Mouse (Mus musculus): ENCODE results near the gene Cyth3. TPM values are rescaled to one million over a fixed set of nuclear protein-coding genes. Genes with fewer than 3 reads are reported as not detected.

Cyth3 gene
- polyA plus RNA-seq, 1 experiment from 2014 or later: 39.9 TPM

- Histone ChIP-seq H3K36me3 (replicated peaks; ENCODE audit: control insufficient read depth, insufficient read depth) (no peaks in the 10 kb centered on the region), H3K4me1 (replicated peaks; ENCODE audit: control insufficient read depth, insufficient read depth, low read length) (no peaks in the 10 kb centered on the region), H3K27me3 (ENCODE audit: control insufficient read depth, insufficient read depth, low read length) (no peaks in the 10 kb centered on the region), H3K4me2 (replicated peaks) (no peak overlapping the region), H3K9me3 (ENCODE audit: control insufficient read depth, low read length) (no peaks in the 10 kb centered on the region), H3K27ac (no peak overlapping the region), H3K9ac (no peak overlapping the region), H3K4me3 (replicated peaks; ENCODE audit: low read length) (no peak overlapping the region)
- WGBS: 74% methylated on average over 4 of the region's 4 CpGs
- no peak for DNase-seq (ENCODE audit: low spot score)
- ATAC-seq (ENCODE audit: low FRiP score): no peak
Observed at GRCm38 (mm10) chr5:143613265-143613664, 9.0 kb upstream of the Cyth3 start.

- ATAC-seq (ENCODE audit: low FRiP score) (no peak), DNase-seq (ENCODE audit: low spot score) (no peak)
- no peak overlapping the region for H3K4me3 ChIP-seq (replicated peaks; ENCODE audit: low read length)
- WGBS: 79% methylated on average over 5 of the region's 5 CpGs
- no peaks in the 10 kb centered on the region for H3K4me1 ChIP-seq (replicated peaks; ENCODE audit: control insufficient read depth, insufficient read depth, low read length)
- no peak overlapping the region for H3K4me2 ChIP-seq (replicated peaks)
- no peak overlapping the region for H3K9ac ChIP-seq
- H3K27me3 ChIP-seq (ENCODE audit: control insufficient read depth, insufficient read depth, low read length): no peaks in the 10 kb centered on the region
- no peak overlapping the region for H3K27ac ChIP-seq
- no peaks in the 10 kb centered on the region for H3K36me3 ChIP-seq (replicated peaks; ENCODE audit: control insufficient read depth, insufficient read depth)
- no peaks in the 10 kb centered on the region for H3K9me3 ChIP-seq (ENCODE audit: control insufficient read depth, low read length)
Observed at GRCm38 (mm10) chr5:143614519-143614918, 7.7 kb upstream of the Cyth3 start.

- Histone ChIP-seq H3K36me3 (replicated peaks; ENCODE audit: control insufficient read depth, insufficient read depth) (no peaks in the 10 kb centered on the region), H3K27ac (no peak overlapping the region), H3K4me3 (replicated peaks; ENCODE audit: low read length) (no peak overlapping the region), H3K4me1 (replicated peaks; ENCODE audit: control insufficient read depth, insufficient read depth, low read length) (no peaks in the 10 kb centered on the region), H3K27me3 (ENCODE audit: control insufficient read depth, insufficient read depth, low read length) (no peaks in the 10 kb centered on the region), H3K9me3 (ENCODE audit: control insufficient read depth, low read length) (no peaks in the 10 kb centered on the region), H3K4me2 (replicated peaks) (no peak overlapping the region), H3K9ac (no peak overlapping the region)
- no peak for ATAC-seq (ENCODE audit: low FRiP score)
- DNase-seq (ENCODE audit: low spot score): no peak
- 84% methylated on average over 2 of the region's 2 CpGs for WGBS
Observed at GRCm38 (mm10) chr5:143615353-143615752, 6.9 kb upstream of the Cyth3 start.

GRCm38 (mm10) chr5:143616116-143616515, 6.1 kb upstream of the Cyth3 start:
- H3K9ac ChIP-seq: no peak overlapping the region
- no peaks in the 10 kb centered on the region for H3K9me3 ChIP-seq (ENCODE audit: control insufficient read depth, low read length)
- no peaks in the 10 kb centered on the region for H3K27me3 ChIP-seq (ENCODE audit: control insufficient read depth, insufficient read depth, low read length)
- peaks cover 7% of the 10 kb centered on the region; the same call in 1 of the 2 replicates for H3K4me1 ChIP-seq (replicated peaks; ENCODE audit: control insufficient read depth, insufficient read depth, low read length)
- no peak overlapping the region for H3K27ac ChIP-seq
- DNase-seq (ENCODE audit: low spot score) (no peak), ATAC-seq (ENCODE audit: low FRiP score) (no peak)
- WGBS: 88% methylated on average over 4 of the region's 4 CpGs
- no peak overlapping the region for H3K4me2 ChIP-seq (replicated peaks)
- no peaks in the 10 kb centered on the region for H3K36me3 ChIP-seq (replicated peaks; ENCODE audit: control insufficient read depth, insufficient read depth)
- no peak overlapping the region for H3K4me3 ChIP-seq (replicated peaks; ENCODE audit: low read length)

- no peaks in the 10 kb centered on the region for H3K36me3 ChIP-seq (replicated peaks; ENCODE audit: control insufficient read depth, insufficient read depth)
- H3K27me3 ChIP-seq (ENCODE audit: control insufficient read depth, insufficient read depth, low read length): no peaks in the 10 kb centered on the region
- H3K4me2 ChIP-seq (replicated peaks): no peak overlapping the region
- no peak overlapping the region for H3K4me3 ChIP-seq (replicated peaks; ENCODE audit: low read length)
- WGBS: 90% methylated on average over 3 of the region's 3 CpGs
- ATAC-seq (ENCODE audit: low FRiP score) (no peak), DNase-seq (ENCODE audit: low spot score) (no peak)
- no peaks in the 10 kb centered on the region for H3K9me3 ChIP-seq (ENCODE audit: control insufficient read depth, low read length)
- H3K4me1 ChIP-seq (replicated peaks; ENCODE audit: control insufficient read depth, insufficient read depth, low read length): peaks cover 11% of the 10 kb centered on the region; the same call in 1 of the 2 replicates
- no peak overlapping the region for H3K27ac ChIP-seq
- H3K9ac ChIP-seq: no peak overlapping the region
Observed at GRCm38 (mm10) chr5:143616657-143617329, 5.5 kb upstream of the Cyth3 start.

GRCm38 (mm10) chr5:143617487-143618209, 4.6 kb upstream of the Cyth3 start:
- DNase-seq (ENCODE audit: low spot score) (no peak), ATAC-seq (ENCODE audit: low FRiP score) (no peak)
- no peak overlapping the region for H3K4me2 ChIP-seq (replicated peaks)
- H3K27ac ChIP-seq: no peak overlapping the region
- no peaks in the 10 kb centered on the region for H3K9me3 ChIP-seq (ENCODE audit: control insufficient read depth, low read length)
- H3K4me3 ChIP-seq (replicated peaks; ENCODE audit: low read length): no peak overlapping the region
- H3K9ac ChIP-seq: no peak overlapping the region
- 62% methylated on average over 10 of the region's 10 CpGs for WGBS
- H3K36me3 ChIP-seq (replicated peaks; ENCODE audit: control insufficient read depth, insufficient read depth): no peaks in the 10 kb centered on the region
- no peaks in the 10 kb centered on the region for H3K27me3 ChIP-seq (ENCODE audit: control insufficient read depth, insufficient read depth, low read length)
- peaks cover 11% of the 10 kb centered on the region; the same call in 1 of the 2 replicates for H3K4me1 ChIP-seq (replicated peaks; ENCODE audit: control insufficient read depth, insufficient read depth, low read length)

- no peaks in the 10 kb centered on the region for H3K36me3 ChIP-seq (replicated peaks; ENCODE audit: control insufficient read depth, insufficient read depth)
- no peak overlapping the region for H3K27ac ChIP-seq
- no peak overlapping the region for H3K9ac ChIP-seq
- ATAC-seq (ENCODE audit: low FRiP score): no peak
- no peaks in the 10 kb centered on the region for H3K27me3 ChIP-seq (ENCODE audit: control insufficient read depth, insufficient read depth, low read length)
- DNase-seq (ENCODE audit: low spot score): no peak
- peaks cover 19% of the 10 kb centered on the region for H3K4me1 ChIP-seq (replicated peaks; ENCODE audit: control insufficient read depth, insufficient read depth, low read length)
- 64% methylated on average over 7 of the region's 7 CpGs for WGBS
- H3K4me3 ChIP-seq (replicated peaks; ENCODE audit: low read length): no peak overlapping the region
- no peak overlapping the region for H3K4me2 ChIP-seq (replicated peaks)
- no peaks in the 10 kb centered on the region for H3K9me3 ChIP-seq (ENCODE audit: control insufficient read depth, low read length)
Observed at GRCm38 (mm10) chr5:143618585-143618984, 3.7 kb upstream of the Cyth3 start.

- peaks cover 29% of the 10 kb centered on the region for H3K4me1 ChIP-seq (replicated peaks; ENCODE audit: control insufficient read depth, insufficient read depth, low read length)
- ATAC-seq (ENCODE audit: low FRiP score): no peak
- no peak for DNase-seq (ENCODE audit: low spot score)
- no peaks in the 10 kb centered on the region for H3K9me3 ChIP-seq (ENCODE audit: control insufficient read depth, low read length)
- no peak overlapping the region for H3K27ac ChIP-seq
- no peak overlapping the region for H3K4me3 ChIP-seq (replicated peaks; ENCODE audit: low read length)
- H3K4me2 ChIP-seq (replicated peaks): no peak overlapping the region
- WGBS: 44% methylated on average over 1 of the region's 1 CpGs
- H3K27me3 ChIP-seq (ENCODE audit: control insufficient read depth, insufficient read depth, low read length): no peaks in the 10 kb centered on the region
- no peaks in the 10 kb centered on the region for H3K36me3 ChIP-seq (replicated peaks; ENCODE audit: control insufficient read depth, insufficient read depth)
- H3K9ac ChIP-seq: no peak overlapping the region
Observed at GRCm38 (mm10) chr5:143620196-143620595, 2.1 kb upstream of the Cyth3 start.

GRCm38 (mm10) chr5:143620941-143621340, 1.3 kb upstream of the Cyth3 start:
- Histone ChIP-seq H3K27ac (no peak overlapping the region), H3K4me2 (replicated peaks) (0 out of 2 replicates have a peak overlapping the region, but pooled peaks have one; percentile 7), H3K27me3 (ENCODE audit: control insufficient read depth, insufficient read depth, low read length) (no peaks in the 10 kb centered on the region), H3K4me3 (replicated peaks; ENCODE audit: low read length) (no peak overlapping the region), H3K9me3 (ENCODE audit: control insufficient read depth, low read length) (no peaks in the 10 kb centered on the region), H3K4me1 (replicated peaks; ENCODE audit: control insufficient read depth, insufficient read depth, low read length) (peaks cover 29% of the 10 kb centered on the region), H3K36me3 (replicated peaks; ENCODE audit: control insufficient read depth, insufficient read depth) (no peaks in the 10 kb centered on the region), H3K9ac (no peak overlapping the region)
- ATAC-seq (ENCODE audit: low FRiP score) (peak; percentile 41; the same call in 1 of the 2 replicates), DNase-seq (ENCODE audit: low spot score) (peak; percentile 66)
- 30% methylated on average over 13 of the region's 13 CpGs for WGBS

All from hindbrain, embryonic 14.5 days (tissue).